Mouse (Mus musculus): ENCODE data around the gene Ooep.
"Not testable (repeated sequence)": the region's sequence is repeated elsewhere in the genome, so short reads cannot be mapped to it uniquely, and the experiment has no call there.

DNA sequence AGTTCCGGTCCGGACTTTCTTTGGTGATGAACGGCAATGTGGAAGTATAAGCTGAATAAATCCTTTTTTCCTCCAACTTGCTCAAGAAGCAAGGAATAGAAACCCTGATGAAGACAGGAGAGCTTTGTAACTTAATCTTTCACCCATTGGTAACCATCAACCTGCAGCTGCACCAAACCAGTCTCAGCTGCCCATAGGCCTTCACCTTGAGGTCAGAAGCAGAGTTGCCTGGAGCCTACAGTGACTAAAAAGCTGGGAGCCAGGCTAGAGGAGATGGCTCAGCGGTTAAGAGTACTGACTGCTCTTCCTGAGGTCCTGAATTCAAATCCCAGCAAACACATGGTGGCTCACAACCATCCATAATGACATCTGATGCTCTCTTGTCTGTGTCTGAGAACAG is 36.0 kb downstream of the Ooep start:
- not testable (repeated sequence) for TF ChIP-seq CTCF (conservative IDR thresholded peaks at IDR 0.05 in 1 of 2, IDR thresholded peaks at IDR 0.05 in 1 of 2; ENCODE audit: low read depth in 2 of 2, low read length in 2 of 2); SIN3A (IDR thresholded peaks at IDR 0.05; ENCODE audit: low read length)

Data from CH12.LX (cell line).